Mouse (Mus musculus) erythroid progenitor cell, adult 5-6 weeks (primary cell): ENCODE measurements around the gene Ms4a6c. TPM values are rescaled to one million over a fixed set of nuclear protein-coding genes. Genes with fewer than 3 reads are reported as not detected.
"Not testable (repeated sequence)": the region's sequence is repeated elsewhere in the genome, so short reads cannot be mapped to it uniquely, and the experiment has no call there.

ENCODE experiments used
- ATAC-seq: replicated peaks from 2 replicates; pipeline ENCODE4 v1.8.0; 2016; ENCODE audit warnings: moderate number of reproducible peaks, mild to moderate bottlenecking, moderate TSS enrichment, inconsistent platforms; ENCODE audit not compliant: poor library complexity, low FRiP score, severe bottlenecking
- total RNA-seq, 2 experiments: library from RNA; stranded (forward) in 1 of 2; stranded (reverse) in 1 of 2; fragments of 150-400 nt in 1 of 2; fragments of 186-747, 209-891 nt in 1 of 2; gene quantifications; 2 replicates each; pipeline versions ENCODE4 v1.2.3 to v1.2.4; 2015 to 2017; ENCODE audit warnings: low replicate concordance in 2 of 2

Gene Ms4a6c
- total RNA-seq (2015; ENCODE audit: low replicate concordance) (21.0 and 37.1 TPM in 2 replicates), total RNA-seq (2017; ENCODE audit: low replicate concordance) (13.0 and 39.2 TPM in 2 replicates)

GRCm38 (mm10) chr19:11469215-11469614, at the start of gene Ms4a6c:
TSS of gene Ms4a6c (plus strand) at chr19:11469366.
- ATAC-seq = not testable (repeated sequence)

GRCm38 (mm10) chr19:11431209-11431608, 38.0 kb upstream of the Ms4a6c start:
- ATAC-seq = not testable (repeated sequence)

- ATAC-seq = no peak
Observed at GRCm38 (mm10) chr19:11435058-11435834, 33.9 kb upstream of the Ms4a6c start.

- no peak for ATAC-seq
Observed at GRCm38 (mm10) chr19:11443338-11443737, 25.8 kb upstream of the Ms4a6c start, which contains the start of gene Ms4a4b. TSS of gene Ms4a4b (plus strand) at chr19:11443553.

- ATAC-seq = no peak
Observed at GRCm38 (mm10) chr19:11443964-11444363, 25.2 kb upstream of the Ms4a6c start.

- ATAC-seq = no peak
Observed at GRCm38 (mm10) chr19:11447238-11447637, 21.9 kb upstream of the Ms4a6c start.

- not testable (repeated sequence) for ATAC-seq
Observed at GRCm38 (mm10) chr19:11459041-11459440, 10.1 kb upstream of the Ms4a6c start.

GRCm38 (mm10) chr19:11464795-11465194, 4.4 kb upstream of the Ms4a6c start:
- not testable (repeated sequence) for ATAC-seq

- ATAC-seq = no peak
Observed at GRCm38 (mm10) chr19:11466471-11466870, 2.7 kb upstream of the Ms4a6c start.

GRCm38 (mm10) chr19:11468361-11468760, 805 bp upstream of the Ms4a6c start:
- ATAC-seq = not testable (repeated sequence)

- no peak for ATAC-seq
Observed at GRCm38 (mm10) chr19:11479714-11480113, 10.5 kb downstream of the Ms4a6c start.

- no peak for ATAC-seq
Observed at GRCm38 (mm10) chr19:11482684-11483083, 13.5 kb downstream of the Ms4a6c start.

GRCm38 (mm10) chr19:11483941-11484340, 14.8 kb downstream of the Ms4a6c start:
- ATAC-seq = no peak

- no peak for ATAC-seq
Observed at GRCm38 (mm10) chr19:11484388-11484787, 15.2 kb downstream of the Ms4a6c start.

- ATAC-seq = no peak
Observed at GRCm38 (mm10) chr19:11485266-11485665, 16.1 kb downstream of the Ms4a6c start.

GRCm38 (mm10) chr19:11485746-11486145, 16.6 kb downstream of the Ms4a6c start, which contains the start of gene Gm8369:
TSS of gene Gm8369 (plus strand) at chr19:11485938.
- no peak for ATAC-seq

GRCm38 (mm10) chr19:11486599-11486998, 17.4 kb downstream of the Ms4a6c start:
- no peak for ATAC-seq

- ATAC-seq = no peak
Observed at GRCm38 (mm10) chr19:11491406-11492189, 22.4 kb downstream of the Ms4a6c start.

- no peak for ATAC-seq
Observed at GRCm38 (mm10) chr19:11492671-11493070, 23.5 kb downstream of the Ms4a6c start.

- no peak for ATAC-seq
Observed at GRCm38 (mm10) chr19:11494519-11494918, 25.4 kb downstream of the Ms4a6c start.

GRCm38 (mm10) chr19:11496361-11496760, 27.2 kb downstream of the Ms4a6c start:
- no peak for ATAC-seq
